Mouse (Mus musculus) intestine, embryonic 16.5 days (tissue): ENCODE measurements around the gene Trim8. TPM values are rescaled to one million over a fixed set of nuclear protein-coding genes. Genes with fewer than 3 reads are reported as not detected.

Experiments used
- ATAC-seq: fragments of 200-750 bp; cut with Nextera tagmentation; 2 replicates; pipeline ENCODE4 v1.8.0; 2017; ENCODE audit warnings: moderate TSS enrichment, moderate library complexity
- H3K27ac ChIP-seq: fragments of 300-500 bp; sonication (generic); 2 replicates; pipeline ENCODE4 v1.5.1; 2014; ENCODE audit warnings: mild to moderate bottlenecking, low read length
- H3K27me3 ChIP-seq: fragments of 300-500 bp; sonication (generic); replicated peaks from 2 replicates; pipeline ENCODE4 v1.6.1; 2014; ENCODE audit warnings: low read length, control low read depth, mixed read lengths; ENCODE audit not compliant: control insufficient read depth, insufficient read depth
- H3K36me3 ChIP-seq: fragments of 300-500 bp; sonication (generic); 2 replicates; pipeline ENCODE4 v1.6.1; 2014; ENCODE audit warnings: low read length, control low read depth; ENCODE audit not compliant: control insufficient read depth, insufficient read depth
- H3K4me1 ChIP-seq: fragments of 300-500 bp; sonication (generic); 2 replicates; pipeline ENCODE4 v1.6.1; 2014; ENCODE audit warnings: low read length, control low read depth, mixed read lengths; ENCODE audit not compliant: control insufficient read depth, insufficient read depth
- H3K4me2 ChIP-seq: fragments of 300-500 bp; sonication (generic); 2 replicates; pipeline ENCODE4 v1.6.1; 2014; ENCODE audit warnings: low read depth, low read length, control low read depth
- H3K4me3 ChIP-seq: fragments of 300-500 bp; sonication (generic); 2 replicates; pipeline ENCODE4 v1.5.1; 2014; ENCODE audit warnings: mild to moderate bottlenecking, low read length
- H3K9ac ChIP-seq: fragments of 300-500 bp; sonication (generic); 2 replicates; pipeline ENCODE4 v1.6.1; 2014; ENCODE audit warnings: low read depth, low read length
- H3K9me3 ChIP-seq: fragments of 300-500 bp; sonication (generic); 2 replicates; pipeline ENCODE4 v1.6.1; 2016; ENCODE audit warnings: low read length, control low read depth; ENCODE audit not compliant: control insufficient read depth
- WGBS: fragments of 180-500 bp; shearing (Covaris S2); extraction: QIAGEN DNeasy Blood & Tissue Kit; methylation state at CpG from one replicate; pipeline ENCODE4 v1.1.7; 2014; 5-methylcytosine and 5-hydroxymethylcytosine counted together
- polyA plus RNA-seq: library from polyadenylated mRNA; unstranded; fragments of >200 nt; fragmentation: Nextera tagmentation; extraction: Ambion mirVana; gene quantifications from 2 replicates; pipeline ENCODE4 v1.2.1, GENCODE M21; 2015

Gene Trim8
- polyA plus RNA-seq, 1 experiment from 2014 or later = 10.1 TPM

DNA sequence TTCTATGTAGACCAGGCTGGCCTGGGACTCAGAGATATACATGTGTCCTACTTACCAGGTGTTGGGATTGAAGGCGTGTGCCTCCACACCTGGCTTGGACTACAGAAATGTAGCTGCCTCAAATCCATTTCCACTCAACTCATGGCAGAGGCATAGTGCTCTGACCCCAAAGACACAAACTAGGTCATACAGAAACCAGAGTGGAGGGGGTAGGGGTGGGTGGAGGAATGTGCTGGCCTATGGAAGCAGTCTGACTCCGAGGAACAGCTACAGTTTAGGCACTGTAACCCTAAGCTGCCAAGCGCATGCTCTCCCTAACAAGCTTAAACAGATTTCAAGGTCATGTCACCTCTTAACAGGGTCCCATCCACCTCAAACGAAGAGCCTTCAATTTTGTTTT lies 62.1 kb downstream of the Trim8 start:
- Histone ChIP-seq H3K27me3 (no peaks in the 10 kb centered on the region), H3K4me2 (no peak overlapping the region), H3K9ac (no peak overlapping the region), H3K9me3 (no peaks in the 10 kb centered on the region), H3K4me3 (no peak overlapping the region), H3K36me3 (no peaks in the 10 kb centered on the region), H3K4me1 (no peaks in the 10 kb centered on the region), H3K27ac (no peak overlapping the region)
- no peak for ATAC-seq
- 79% methylated on average over 4 of the region's 4 CpGs for WGBS

GRCm38 (mm10) chr19:46564043-46564462 lies 62.6 kb downstream of the Trim8 start:
- no peaks in the 10 kb centered on the region for H3K9me3 ChIP-seq
- no peak overlapping the region for H3K27ac ChIP-seq
- no peak overlapping the region for H3K4me3 ChIP-seq
- no peak for ATAC-seq
- H3K4me2 ChIP-seq = no peak overlapping the region
- H3K27me3 ChIP-seq = no peaks in the 10 kb centered on the region
- H3K4me1 ChIP-seq = no peaks in the 10 kb centered on the region
- no peaks in the 10 kb centered on the region for H3K36me3 ChIP-seq
- WGBS = 74% methylated on average over 14 of the region's 14 CpGs
- H3K9ac ChIP-seq = no peak overlapping the region

Other genes starting within 250 kb of the Trim8 start
- 9.1 and 9.8 TPM in 2 replicates for gene Nfkb2, start 197.4 kb upstream of the Trim8 start, polyA plus RNA-seq
- 13.2 and 13.6 TPM in 2 replicates for gene Psd, start 174.5 kb upstream of the Trim8 start, polyA plus RNA-seq
- gene Fbxl15, start 173.5 kb upstream of the Trim8 start, polyA plus RNA-seq = 17.3 and 18.9 TPM in 2 replicates
- gene Cuedc2, start 163.0 kb upstream of the Trim8 start, polyA plus RNA-seq = 127 and 132 TPM in 2 replicates
- 16.2 and 16.3 TPM in 2 replicates for gene Mfsd13a, start 160.6 kb upstream of the Trim8 start, polyA plus RNA-seq
- gene 2310034G01Rik, start 151.4 kb upstream of the Trim8 start, polyA plus RNA-seq = 1.3 and 1.5 TPM in 2 replicates
- gene Actr1a, start 106.0 kb upstream of the Trim8 start, polyA plus RNA-seq = 116 and 119 TPM in 2 replicates
- gene Sufu, start 104.8 kb upstream of the Trim8 start, polyA plus RNA-seq = 20.5 and 20.7 TPM in 2 replicates
- gene Arl3, start 71.5 kb downstream of the Trim8 start, polyA plus RNA-seq = 53.9 and 64.5 TPM in 2 replicates
- 16.7 and 18.1 TPM in 2 replicates for gene Sfxn2, start 71.7 kb downstream of the Trim8 start, polyA plus RNA-seq
- 39.3 and 40.0 TPM in 2 replicates for gene Wbp1l, start 97.4 kb downstream of the Trim8 start, polyA plus RNA-seq
- 0.16 TPM in 1 of 2 replicates, not detected in the other for gene Cyp17a1, start 171.5 kb downstream of the Trim8 start, polyA plus RNA-seq
- gene Borcs7, start 188.2 kb downstream of the Trim8 start, polyA plus RNA-seq = 13.9 and 14.0 TPM in 2 replicates
- 69.1 and 69.3 TPM in 2 replicates for gene As3mt, start 205.8 kb downstream of the Trim8 start, polyA plus RNA-seq